Mouse (Mus musculus): ENCODE measurements around the gene H2-Ab1.

H2-Ab1 gene

GRCm38 (mm10) chr17:34238706-34239105 is 18.8 kb upstream of the H2-Ab1 start, which contains the start of gene H2-Ob:
H2-Ob (plus strand) TSS chr17:34238903.
- CTCF ChIA-PET = interaction anchor here (0.7 kb wide), 1 partner anchor 261 kb away, joined by 3 read pairs; no protein-coding TSS in a partner anchor

DNA sequence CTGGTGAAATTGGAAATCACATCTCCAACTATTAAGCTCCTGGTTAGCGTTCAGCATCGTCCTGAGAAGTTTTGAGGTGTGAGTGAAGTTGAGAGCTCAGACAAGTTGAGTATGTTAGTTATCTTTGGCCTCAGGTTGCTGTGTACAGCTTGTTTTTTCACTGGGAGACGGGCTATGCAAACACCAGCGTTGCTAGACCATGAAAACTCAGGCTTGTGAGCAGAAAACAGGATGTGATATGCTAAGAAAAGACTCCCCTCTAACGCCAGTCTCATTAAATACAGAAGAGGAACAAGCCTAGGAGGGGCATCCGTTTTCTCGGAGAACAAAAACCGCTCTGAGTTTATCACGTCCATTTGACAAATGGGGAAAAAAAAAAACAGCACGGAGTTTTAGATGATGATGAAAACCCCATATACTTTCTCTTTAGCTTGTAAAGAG is 17.9 kb upstream of the H2-Ab1 start:
- CTCF ChIA-PET = interaction anchor here (0.6 to 1.3 kb wide), 7 partner anchors 8 to 320 kb away, joined by 3 to 11 read pairs (median 3); no protein-coding TSS in a partner anchor

DNA sequence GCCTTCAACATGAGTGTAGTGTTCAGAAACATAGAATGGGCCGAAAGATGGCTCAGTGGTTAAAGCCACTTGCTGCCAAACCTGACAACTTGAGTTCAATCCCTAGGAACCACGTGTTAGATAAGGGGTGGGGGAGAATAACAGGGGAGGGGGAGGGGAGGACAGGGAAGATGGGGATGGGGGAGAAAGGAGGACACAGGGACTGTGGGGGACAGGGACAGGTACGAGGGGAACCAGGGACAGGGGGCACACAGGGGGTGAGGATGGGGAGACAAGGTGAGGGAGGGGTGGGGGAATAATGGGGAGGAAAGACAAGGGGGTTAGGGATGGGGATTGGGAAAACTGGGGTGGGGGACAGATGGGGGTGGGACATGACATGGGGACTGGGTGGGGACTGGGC is 17.1 kb upstream of the H2-Ab1 start:
- CTCF ChIA-PET = interaction anchor here (0.7 to 1.3 kb wide), 3 partner anchors 8 to 108 kb away, joined by 3 to 4 read pairs (median 3); no protein-coding TSS in a partner anchor

DNA sequence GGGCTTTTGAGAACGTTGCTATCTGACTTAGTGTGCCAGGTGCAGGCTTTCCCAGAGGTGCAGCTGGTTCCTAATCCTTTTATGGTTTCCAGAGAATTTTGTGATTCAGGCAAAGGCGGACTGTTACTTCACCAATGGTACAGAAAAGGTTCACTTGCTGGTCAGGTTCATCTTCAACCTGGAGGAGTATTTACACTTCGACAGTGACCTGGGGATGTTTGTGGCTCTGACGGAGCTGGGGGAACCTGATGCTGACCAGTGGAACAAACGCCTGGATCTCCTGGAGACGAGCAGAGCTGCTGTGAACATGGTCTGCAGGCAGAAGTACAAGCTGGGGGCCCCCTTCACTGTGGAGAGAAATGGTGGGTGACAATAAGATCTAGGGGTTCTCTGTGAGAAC is 16.6 kb upstream of the H2-Ab1 start:
- CTCF ChIA-PET = interaction anchor here (1.6 kb wide), 1 partner anchor 108 kb away, joined by 5 read pairs; no protein-coding TSS in a partner anchor

DNA sequence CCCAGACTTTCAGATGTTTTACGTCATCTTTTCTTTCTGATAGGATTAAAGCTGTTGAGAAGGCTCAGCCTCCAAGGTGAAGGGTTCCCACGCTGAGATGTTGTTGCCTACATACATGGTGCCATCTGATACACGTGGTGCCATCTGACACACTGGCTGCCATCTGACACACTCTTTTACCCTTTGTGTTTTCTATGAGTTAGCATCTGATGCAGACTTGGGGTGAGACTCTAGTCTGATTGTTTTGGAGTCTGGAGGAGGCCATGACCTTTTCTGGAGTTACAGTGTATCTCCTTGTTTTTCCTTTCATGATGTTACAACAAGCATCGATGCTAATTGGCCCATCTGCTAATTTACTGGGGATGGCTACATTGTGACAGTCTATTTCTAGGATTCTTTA is 12.8 kb upstream of the H2-Ab1 start:
- CTCF ChIA-PET = no interaction called here

- CTCF ChIA-PET = no interaction called here
Observed at GRCm38 (mm10) chr17:34247047-34247446, 10.4 kb upstream of the H2-Ab1 start.

- CTCF ChIA-PET = interaction anchor here (1.1 kb wide), 2 partner anchors 9 to 25 kb away, joined by 3 to 4 read pairs; no protein-coding TSS in a partner anchor
Observed at GRCm38 (mm10) chr17:34248764-34249163, 8.7 kb upstream of the H2-Ab1 start.

- CTCF ChIA-PET = interaction anchor here (0.8 to 1.1 kb wide), 2 partner anchors 24 to 102 kb away, joined by 3 to 4 read pairs; no protein-coding TSS in a partner anchor
Observed at GRCm38 (mm10) chr17:34249361-34249760, 8.1 kb upstream of the H2-Ab1 start.

DNA sequence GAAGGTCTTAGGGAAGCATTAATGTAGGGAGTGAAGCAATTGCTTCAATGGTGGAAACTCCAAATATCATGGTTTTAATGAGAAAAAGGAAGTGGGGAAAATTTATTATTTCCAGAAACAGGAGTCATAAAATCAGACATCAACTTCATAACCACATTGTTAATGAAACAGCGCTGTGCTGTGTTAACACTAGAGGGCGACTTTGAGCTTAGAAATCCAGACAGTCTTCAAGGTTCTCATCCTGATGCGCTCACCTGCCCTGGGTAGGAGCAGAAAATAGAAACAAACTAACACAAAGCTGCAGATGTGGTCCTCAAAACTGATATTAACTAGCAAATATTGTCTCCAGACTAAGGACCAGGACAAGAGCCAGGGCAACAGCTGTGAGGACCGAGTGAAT is 7.6 kb upstream of the H2-Ab1 start:
- CTCF ChIA-PET = interaction anchor here (0.6 to 0.8 kb wide), 2 partner anchors 63 to 102 kb away, joined by 3 read pairs; no protein-coding TSS in a partner anchor

DNA sequence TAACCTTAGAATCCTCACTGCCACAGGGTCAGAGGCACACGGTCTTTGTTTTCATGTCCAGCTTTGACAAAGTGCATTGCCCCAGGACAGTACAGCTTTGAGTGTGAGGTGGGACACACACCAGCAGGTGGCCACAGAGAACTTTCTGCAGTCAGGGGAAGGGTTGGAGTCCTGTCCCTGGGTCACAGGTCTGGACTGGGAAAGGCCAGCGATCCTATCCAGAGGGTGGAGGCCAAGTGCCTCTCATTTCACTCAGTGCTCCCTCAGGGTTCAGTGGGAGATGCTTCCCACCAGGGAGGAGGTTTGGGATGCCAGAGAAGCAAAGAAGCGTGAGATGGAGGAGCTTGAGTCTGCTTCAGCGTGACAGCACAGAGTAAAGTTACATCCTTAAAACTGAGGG is 5.8 kb upstream of the H2-Ab1 start:
- CTCF ChIA-PET = interaction anchor here (1.2 kb wide), 1 partner anchor 12 kb away, joined by 3 read pairs; no protein-coding TSS in a partner anchor

- CTCF ChIA-PET = interaction anchor here (0.6 to 0.8 kb wide), 2 partner anchors 16 to 153 kb away, joined by 4 read pairs; no protein-coding TSS in a partner anchor
Observed at GRCm38 (mm10) chr17:34256501-34256900, 988 bp upstream of the H2-Ab1 start.

- CTCF ChIA-PET = no interaction called here
Observed at GRCm38 (mm10) chr17:34260551-34260950, 3.1 kb downstream of the H2-Ab1 start.

- CTCF ChIA-PET = no interaction called here
Observed at GRCm38 (mm10) chr17:34261502-34261901, 4.0 kb downstream of the H2-Ab1 start.

DNA sequence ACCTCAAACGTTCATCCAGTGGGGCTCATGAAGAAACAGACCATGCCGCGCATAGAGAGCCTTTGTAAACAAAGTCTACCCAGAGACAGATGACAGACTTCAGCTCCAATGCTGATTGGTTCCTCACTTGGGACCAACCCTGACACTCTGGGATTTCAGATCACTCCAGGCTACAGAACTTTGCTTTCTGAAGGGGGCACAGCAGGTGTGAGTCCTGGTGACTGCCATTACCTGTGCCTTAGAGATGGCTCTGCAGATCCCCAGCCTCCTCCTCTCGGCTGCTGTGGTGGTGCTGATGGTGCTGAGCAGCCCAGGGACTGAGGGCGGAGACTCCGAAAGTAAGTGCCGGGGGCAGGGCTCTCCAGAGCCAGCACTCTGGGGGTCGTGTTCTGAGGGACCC is 5.6 kb downstream of the H2-Ab1 start:
- CTCF ChIA-PET = interaction anchor here (1.2 kb wide), 1 partner anchor 11 kb away, joined by 3 read pairs; no protein-coding TSS in a partner anchor

DNA sequence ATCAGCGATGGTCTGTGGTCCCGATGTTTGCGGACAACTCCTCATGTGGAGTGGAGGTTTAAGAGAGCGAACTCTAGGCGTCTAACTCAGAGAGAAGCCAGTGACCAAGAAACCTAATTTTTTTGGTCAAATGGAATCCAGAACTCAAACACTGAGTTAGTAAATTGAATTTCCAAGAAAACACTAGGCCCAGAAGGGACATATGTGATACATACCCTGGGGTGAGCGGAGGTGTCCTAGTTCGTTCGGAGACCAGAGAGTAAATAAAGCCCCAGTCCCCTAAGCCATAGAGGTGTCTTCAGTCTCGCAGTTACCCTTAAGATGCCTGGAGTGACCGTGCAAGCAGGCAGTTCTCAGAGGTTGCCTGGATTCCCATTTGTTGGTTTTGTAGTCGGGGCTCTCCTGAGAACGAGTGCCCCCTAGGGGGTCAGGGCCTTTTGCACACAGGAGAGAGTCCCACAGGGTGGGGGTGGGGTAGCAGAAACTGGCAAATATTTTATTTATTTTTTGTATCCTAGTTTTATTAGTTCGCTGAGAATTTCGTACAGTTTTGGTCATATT is 6.4 kb downstream of the H2-Ab1 start:
- CTCF ChIA-PET = no interaction called here

- CTCF ChIA-PET = no interaction called here
Observed at GRCm38 (mm10) chr17:34264452-34265351, 7.2 kb downstream of the H2-Ab1 start.

DNA sequence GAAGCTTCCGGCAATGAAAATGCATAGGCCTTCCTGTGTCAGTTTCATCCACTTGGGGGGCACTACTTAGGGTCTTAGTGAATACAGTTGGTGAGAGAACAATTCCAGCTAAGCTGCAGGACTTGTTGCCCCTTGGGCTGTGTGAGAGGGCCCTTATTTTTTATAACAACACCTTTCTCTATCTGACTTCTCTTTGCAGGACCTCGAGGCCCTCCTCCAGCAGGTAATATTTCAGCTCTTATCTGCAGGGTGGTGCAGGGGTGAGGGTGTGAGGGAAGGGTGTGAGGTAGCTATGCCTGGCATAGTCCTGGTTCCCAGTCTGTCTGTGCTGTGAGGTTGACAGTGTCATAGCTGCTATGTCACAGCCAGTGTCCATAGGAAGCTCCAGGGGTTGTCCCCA is 10.8 kb downstream of the H2-Ab1 start:
- CTCF ChIA-PET = no interaction called here

DNA sequence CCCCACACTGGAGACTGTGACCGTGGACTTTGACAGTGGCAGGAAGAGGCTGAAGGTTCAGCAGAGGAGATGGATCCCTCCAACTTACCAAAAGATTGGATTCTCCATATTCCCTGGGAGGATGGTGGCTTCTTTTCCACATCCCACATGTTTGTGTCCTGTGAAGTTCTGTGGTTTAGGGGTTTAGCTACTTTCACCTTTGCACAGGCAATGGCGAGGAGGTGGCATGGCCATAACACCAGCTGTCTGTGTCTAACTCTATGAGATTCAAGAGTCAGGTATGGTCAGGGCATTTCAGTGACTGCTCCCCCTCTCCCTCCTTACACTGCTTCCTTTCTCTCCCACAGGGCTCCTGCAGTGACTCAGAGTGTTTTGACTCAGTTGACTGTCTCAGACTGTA is 11.3 kb downstream of the H2-Ab1 start:
- CTCF ChIA-PET = no interaction called here

GRCm38 (mm10) chr17:34269817-34270216 is 12.3 kb downstream of the H2-Ab1 start:
- CTCF ChIA-PET = interaction anchor here (1.2 kb wide), 1 partner anchor 13 kb away, joined by 3 read pairs; no protein-coding TSS in a partner anchor

DNA sequence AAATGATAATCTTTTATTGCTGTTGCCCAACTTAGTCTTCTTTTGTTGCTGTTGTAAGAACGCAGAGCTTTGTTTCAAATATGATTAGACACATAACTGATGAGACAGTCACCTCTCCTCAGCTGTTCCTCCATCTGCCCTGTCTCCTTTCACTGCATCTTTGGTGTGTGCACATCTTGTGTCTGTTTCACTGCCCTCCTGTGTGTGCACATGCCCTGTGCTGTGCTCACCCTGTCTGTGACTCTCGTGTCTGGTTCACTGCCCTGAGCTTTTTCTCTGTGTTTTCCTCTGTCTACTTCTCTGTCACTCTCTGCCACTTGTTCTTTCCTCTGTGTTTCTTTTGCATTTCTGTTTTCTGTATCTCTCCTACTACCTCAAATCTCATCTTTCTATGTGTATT is 12.7 kb downstream of the H2-Ab1 start:
- CTCF ChIA-PET = interaction anchor here (1.2 kb wide), 1 partner anchor 12 kb away, joined by 3 read pairs; no protein-coding TSS in a partner anchor

GRCm38 (mm10) chr17:34270940-34271339 is 13.5 kb downstream of the H2-Ab1 start:
- CTCF ChIA-PET = no interaction called here

DNA sequence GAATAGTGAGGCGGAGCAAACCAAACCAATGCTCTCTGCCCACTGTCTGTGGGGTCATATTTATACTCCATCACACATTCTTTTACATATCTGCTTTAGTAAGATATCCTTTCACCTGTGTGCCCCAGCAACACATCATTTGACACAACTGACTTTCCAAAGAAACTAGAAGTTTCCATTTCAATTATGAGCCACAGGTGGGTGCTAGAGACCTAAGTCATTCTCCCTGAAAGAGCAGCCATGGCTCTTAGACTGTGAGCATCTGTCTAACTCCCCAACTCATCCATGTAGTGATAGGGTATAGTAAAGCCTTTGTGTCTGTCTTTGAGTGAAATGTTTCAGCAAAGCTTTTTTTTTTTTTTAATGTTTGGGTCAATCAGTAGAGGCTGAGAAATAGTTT is 14.6 kb downstream of the H2-Ab1 start:
- CTCF ChIA-PET = interaction anchor here (0.5 to 1.6 kb wide), 6 partner anchors 16 to 88 kb away, joined by 3 to 4 read pairs (median 3); no protein-coding TSS in a partner anchor
